Mouse (Mus musculus) liver, embryonic 14.5 days (tissue): ENCODE data around the gene Tm6sf1.

Experiments used
- CTCF ChIP-seq: IDR thresholded peaks from 2 replicates; pipeline ENCODE4 v1.5.1; 2016; ENCODE audit warnings: antibody characterized with exemption, low read depth, control low read depth
- EP300 ChIP-seq: IDR thresholded peaks from 2 replicates; pipeline ENCODE4 v1.6.1; 2016; ENCODE audit warnings: antibody characterized with exemption, low read depth

DNA sequence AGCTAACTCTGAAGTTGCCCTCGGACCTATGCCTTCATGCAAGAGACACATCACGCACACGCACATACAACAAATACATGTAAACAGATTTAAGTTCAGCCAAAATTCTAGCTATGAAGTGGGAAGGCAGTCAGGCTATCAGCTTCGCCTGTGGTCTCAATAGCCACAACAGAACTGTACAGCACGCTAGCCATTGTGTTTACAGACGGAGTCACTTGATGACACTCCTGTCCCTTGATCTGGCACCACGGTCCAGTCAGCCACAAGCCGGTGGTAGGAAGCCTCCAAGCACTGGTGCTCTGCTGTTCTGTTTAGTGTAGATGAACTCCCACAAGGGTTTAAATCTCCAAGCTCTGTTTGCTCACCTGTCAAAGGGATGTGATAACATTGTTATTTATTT lies 12.8 kb upstream of the Tm6sf1 start:
- TF ChIP-seq CTCF: no peak
- no peak for TF ChIP-seq EP300
